Mouse (Mus musculus) cerebellum, adult 9-10 months (tissue): ENCODE measurements around the gene Iqgap3.
A peak's percentile ranks its signal among the peaks of the same experiment; 100 is the strongest.

Experiments
- DNase-seq: peaks from one replicate; pipeline ENCODE4 v3.0.0; 2022

Iqgap3 gene

GRCm38 (mm10) chr3:88139243-88140177, 57.7 kb downstream of the Iqgap3 start:
- DNase-seq, result peak; percentile 92

GRCm38 (mm10) chr3:88140178-88140902, 58.6 kb downstream of the Iqgap3 start:
- DNase-seq, result peak; percentile 71

GRCm38 (mm10) chr3:88140903-88141430, 59.2 kb downstream of the Iqgap3 start:
- no peak for DNase-seq

- no peak for DNase-seq
Measured at GRCm38 (mm10) chr3:88141439-88141786, 59.6 kb downstream of the Iqgap3 start.

GRCm38 (mm10) chr3:88141787-88142523, 60.2 kb downstream of the Iqgap3 start, which contains the start of gene Mef2d:
Gene Mef2d, plus strand, starts transcription at chr3:88142372.
- peak; percentile 97 for DNase-seq

GRCm38 (mm10) chr3:88142546-88142915, 60.8 kb downstream of the Iqgap3 start:
- no peak for DNase-seq

- DNase-seq, result peak; percentile 80
Measured at GRCm38 (mm10) chr3:88142916-88143771, 61.4 kb downstream of the Iqgap3 start.

- DNase-seq, result peak; percentile 86
Measured at GRCm38 (mm10) chr3:88143961-88144486, 62.3 kb downstream of the Iqgap3 start.

- DNase-seq, result no peak
Measured at GRCm38 (mm10) chr3:88144648-88145410, 63.1 kb downstream of the Iqgap3 start.

GRCm38 (mm10) chr3:88145411-88145782, 63.6 kb downstream of the Iqgap3 start:
- peak; percentile 78 for DNase-seq

- no peak for DNase-seq
Measured at GRCm38 (mm10) chr3:88145952-88146351, 64.2 kb downstream of the Iqgap3 start.

- DNase-seq, result no peak
Measured at GRCm38 (mm10) chr3:88146376-88147112, 64.8 kb downstream of the Iqgap3 start.

GRCm38 (mm10) chr3:88147444-88147843, 65.7 kb downstream of the Iqgap3 start:
- DNase-seq, result no peak

- DNase-seq, result no peak
Measured at GRCm38 (mm10) chr3:88147866-88148265, 66.1 kb downstream of the Iqgap3 start.

- DNase-seq, result no peak
Measured at GRCm38 (mm10) chr3:88148354-88148753, 66.6 kb downstream of the Iqgap3 start.

GRCm38 (mm10) chr3:88148776-88149509, 67.2 kb downstream of the Iqgap3 start:
- peak; percentile 78 for DNase-seq

GRCm38 (mm10) chr3:88149510-88149974, 67.8 kb downstream of the Iqgap3 start:
- no peak for DNase-seq

GRCm38 (mm10) chr3:88150061-88150998, 68.6 kb downstream of the Iqgap3 start:
- DNase-seq, result peak; percentile 72
